Mouse (Mus musculus): Measurements from ENCODE around the gene Zmpste24.

GRCm38 (mm10) chr4:121020040-121020790 lies 77.8 kb downstream of the Zmpste24 start:
- TF ChIP-seq CTCF (IDR thresholded peaks at IDR 0.05; ENCODE audit: low read depth, low read length) (no peak), POLR2A (IDR thresholded peaks at IDR 0.05; ENCODE audit: extremely low read depth, insufficient read depth, low read length) (no peak)
